Mouse (Mus musculus) cerebellum, adult 9-10 months (tissue): ENCODE measurements around the gene Ell.
A peak's percentile ranks its signal among the peaks of the same experiment; 100 is the strongest.
"Not testable (repeated sequence)": the region's sequence is repeated elsewhere in the genome, so short reads cannot be mapped to it uniquely, and the experiment has no call there.

Experiments
- DNase-seq: peaks from one replicate; pipeline ENCODE4 v3.0.0; 2022

Ell gene

DNA sequence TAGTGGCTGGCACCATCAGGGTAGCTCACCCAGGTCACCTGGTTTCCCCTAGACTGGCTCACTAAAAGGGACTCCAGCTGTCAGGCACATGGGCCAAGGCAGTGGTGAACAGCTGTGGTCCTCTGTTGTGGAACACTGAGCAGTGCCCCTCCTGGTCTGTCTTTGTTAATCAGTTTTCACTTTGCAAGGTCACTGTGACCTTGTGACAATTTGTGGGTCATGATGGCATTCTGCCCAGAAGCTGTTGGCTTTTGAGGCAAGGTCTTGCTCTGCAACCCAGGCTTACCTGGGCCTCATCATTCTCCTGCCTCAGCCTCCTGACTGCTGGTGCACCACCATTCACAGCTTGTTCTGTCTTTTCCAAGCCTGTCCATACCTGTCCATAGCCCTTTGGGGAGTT is 31.1 kb downstream of the Ell start:
- no peak for DNase-seq

DNA sequence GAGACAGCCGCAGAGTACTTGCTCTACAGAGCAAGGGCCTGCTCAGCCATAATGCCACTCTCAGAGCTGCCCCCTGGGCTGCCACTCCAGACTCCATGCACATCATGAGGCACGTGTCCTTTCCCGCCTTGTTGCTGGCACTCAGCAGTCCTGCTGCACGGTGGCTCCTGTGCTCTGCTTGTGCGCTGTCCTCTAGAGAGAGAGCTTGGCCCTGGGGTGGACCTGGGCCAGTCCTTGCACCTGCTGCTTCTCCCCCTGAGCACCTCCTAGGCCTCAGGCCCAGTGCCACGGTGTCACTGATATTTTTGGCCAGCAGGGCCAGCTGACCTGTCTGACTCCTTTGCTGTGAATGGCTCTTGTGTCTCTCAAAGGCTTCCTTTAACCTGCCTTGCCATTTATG is 31.7 kb downstream of the Ell start:
- DNase-seq = peak; percentile 74

DNA sequence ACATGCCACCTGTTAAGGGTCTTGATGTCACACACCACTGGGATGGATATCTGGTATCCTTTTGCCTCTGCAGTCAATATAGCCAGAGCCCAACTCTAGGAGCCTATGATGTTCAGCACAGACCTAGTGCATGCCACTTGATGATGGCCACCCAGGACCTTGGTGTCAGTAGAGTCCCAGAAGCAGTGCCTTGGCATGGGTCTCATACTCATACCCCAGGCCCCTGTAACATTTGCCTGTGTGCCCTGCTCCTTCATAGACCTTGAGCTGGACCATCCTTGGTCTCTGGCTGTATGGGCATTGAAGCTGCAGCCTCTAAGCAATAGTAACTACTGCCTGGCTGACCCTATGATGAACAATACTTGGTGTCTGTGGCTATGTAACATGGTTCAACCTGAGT is 35.0 kb downstream of the Ell start:
- no peak for DNase-seq

DNA sequence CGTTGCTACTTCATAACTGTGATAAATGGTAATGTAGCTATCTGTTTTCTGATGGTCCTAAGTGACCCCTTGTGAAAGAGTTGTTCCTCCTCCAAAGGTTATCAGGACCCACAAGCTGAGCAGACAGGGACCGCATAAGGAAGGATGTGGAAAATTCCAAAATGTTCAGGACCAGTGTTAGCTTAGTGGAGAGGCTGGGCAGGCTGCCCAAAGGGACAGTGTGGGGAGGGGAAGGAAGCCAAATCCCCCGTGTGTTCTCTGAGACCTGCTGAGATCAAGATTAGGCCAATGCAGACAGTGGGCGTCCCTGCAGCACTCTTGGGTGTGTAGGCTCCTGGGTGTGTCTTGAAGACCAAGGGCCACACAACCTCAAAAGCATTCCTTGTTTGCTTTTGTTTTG is 35.7 kb downstream of the Ell start:
- DNase-seq = peak; percentile 83

DNA sequence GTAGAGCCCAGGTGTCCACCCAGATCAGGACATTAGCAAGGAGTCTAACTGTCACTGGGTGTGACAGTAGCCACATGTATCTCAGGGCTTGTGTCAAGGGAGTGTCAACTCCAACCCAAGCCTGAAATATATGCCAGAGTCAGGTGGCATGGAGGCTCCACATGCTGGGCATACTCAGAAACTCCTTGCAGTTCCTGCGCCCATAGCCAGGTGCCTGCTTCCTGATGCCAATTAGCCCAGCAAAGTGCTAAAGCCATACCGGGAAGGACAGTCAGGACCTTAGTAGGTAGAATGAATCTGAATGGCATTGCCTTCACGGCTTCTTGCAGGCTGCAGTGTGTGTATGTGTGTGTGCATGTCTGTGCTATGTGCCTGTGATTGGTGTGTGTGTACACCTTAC is 38.0 kb downstream of the Ell start:
- no peak for DNase-seq

DNA sequence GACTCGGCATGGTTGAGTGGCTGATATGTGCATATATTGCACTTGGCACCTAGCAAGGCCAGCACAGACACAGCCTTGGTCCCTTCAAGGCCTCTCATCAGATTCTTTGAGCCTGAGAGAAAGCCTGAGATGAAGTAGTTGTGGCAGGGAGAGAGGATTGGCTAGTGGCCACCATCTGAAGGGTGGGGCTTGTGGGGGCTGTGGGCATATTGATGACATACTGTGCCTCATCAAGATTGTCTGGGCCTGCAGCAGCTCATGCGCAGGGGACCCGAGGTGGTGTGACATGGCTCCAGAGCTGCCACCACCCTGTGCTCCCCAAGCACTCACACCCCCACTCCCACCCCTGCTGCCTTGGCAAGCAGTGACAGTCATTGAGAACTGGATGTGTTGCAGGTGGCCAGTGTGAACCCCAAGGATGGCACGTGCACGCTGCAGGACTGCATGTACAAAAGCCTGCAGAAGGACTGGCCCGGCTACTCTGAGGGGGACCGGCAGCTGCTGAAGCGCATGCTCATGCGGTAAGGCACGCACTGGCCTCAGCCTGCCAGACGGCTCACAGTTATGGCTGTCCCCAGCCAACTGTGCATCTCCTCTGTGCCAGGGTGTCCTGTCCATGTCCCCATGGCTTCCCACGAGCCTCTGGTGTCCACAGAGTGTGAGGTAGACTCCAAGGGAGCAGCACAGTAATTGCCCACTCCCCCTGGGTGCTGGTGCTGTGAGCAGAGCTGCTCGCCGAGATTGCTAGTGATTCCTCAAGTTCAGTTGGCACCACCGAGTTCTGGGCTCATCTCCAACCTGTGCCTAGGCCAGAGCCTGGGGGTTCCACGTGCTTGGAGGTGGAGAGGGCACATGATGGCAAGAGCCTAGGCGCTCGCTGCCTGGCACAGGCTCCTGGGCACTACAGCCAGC is 44.5 kb downstream of the Ell start:
- peak; percentile 87 for DNase-seq

DNA sequence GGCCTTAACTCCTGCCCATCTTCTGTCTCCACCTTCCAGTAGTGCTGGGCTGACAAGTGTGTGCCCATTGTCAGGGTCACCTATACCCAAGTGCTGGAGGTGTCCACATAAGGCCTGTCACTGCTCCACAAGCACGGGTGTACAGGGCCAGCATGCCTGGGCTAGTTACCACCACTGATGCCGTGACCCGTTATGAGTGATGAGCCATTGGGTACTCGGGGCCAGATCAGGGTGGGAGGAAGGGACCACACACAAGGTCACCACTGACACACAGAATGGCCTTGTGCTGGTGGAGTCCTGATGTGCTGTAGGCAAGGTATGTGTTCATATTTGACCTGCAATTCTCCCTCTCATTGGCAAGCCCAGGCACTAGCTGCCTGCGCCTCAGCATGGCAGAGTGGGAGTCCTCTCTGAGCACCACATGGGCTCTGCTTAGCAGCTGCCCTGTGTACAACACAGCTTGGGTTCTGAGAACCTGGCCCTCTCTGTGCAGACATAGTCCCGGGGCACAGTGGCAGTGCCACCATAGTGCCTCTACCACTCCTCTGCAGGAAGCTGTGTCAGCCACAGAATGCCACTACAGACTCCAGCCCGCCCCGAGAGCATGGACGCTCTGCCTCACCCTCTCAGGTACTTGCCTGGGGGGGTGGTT is 45.5 kb downstream of the Ell start:
- DNase-seq = no peak

DNA sequence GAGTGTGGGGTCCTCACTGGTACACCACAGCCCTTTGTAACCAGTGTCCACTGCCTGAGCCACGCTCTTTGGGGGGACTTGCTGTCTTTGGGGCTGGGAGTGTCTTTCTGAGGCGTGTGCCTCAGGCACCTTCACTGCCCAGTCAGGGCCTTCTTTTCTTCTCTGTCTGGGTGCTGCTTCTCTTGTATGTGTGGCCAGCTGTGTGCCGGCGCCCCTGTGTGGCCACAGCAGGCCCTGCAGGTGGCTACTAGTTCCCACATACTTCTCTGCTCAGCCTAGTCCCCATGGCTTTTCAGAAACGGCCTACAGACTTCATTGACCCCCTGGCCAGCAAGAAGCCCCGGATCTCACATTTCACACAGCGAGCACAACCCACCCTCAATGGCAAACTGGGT is 46.0 kb downstream of the Ell start:
- DNase-seq = peak; percentile 77

DNA sequence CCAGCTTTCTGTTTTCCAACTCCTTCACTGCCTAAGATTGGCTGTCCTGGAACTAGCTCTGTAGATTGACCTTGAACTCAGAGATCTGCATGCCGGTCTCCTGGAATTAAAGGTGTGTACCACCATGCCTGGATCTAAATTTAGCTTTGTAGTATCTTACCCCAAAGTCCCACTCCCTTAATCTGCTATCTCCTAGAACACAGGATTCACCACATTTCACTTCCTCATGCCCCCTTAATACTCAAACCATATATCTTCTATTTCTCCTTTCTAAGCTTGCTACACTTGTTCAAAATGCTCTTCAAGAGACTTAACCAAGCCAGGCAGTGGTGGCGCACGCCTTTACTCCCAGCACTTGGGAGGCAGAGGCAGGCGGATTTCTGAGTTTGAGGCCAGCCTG is 48.7 kb downstream of the Ell start:
- not testable (repeated sequence) for DNase-seq

DNA sequence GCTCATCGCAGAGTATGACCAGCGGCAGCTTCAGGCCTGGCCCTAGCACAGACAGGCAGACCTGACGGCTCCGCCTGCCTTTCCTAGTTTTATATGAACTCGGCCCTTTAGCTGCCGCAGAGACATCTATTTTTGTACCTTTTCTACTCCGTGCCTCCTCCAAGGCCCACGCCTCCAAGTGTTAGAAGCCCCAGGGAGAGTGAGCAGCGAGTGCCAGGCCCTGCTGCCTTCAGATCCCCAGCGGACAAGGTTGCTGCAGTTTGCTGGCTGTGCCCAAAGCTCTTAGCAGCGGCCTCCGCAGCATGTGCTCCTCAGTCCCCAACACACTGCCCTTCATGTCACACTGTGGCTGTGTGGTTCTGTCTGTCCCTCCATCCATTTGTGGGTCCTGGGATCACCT is 52.3 kb downstream of the Ell start:
- DNase-seq = no peak

DNA sequence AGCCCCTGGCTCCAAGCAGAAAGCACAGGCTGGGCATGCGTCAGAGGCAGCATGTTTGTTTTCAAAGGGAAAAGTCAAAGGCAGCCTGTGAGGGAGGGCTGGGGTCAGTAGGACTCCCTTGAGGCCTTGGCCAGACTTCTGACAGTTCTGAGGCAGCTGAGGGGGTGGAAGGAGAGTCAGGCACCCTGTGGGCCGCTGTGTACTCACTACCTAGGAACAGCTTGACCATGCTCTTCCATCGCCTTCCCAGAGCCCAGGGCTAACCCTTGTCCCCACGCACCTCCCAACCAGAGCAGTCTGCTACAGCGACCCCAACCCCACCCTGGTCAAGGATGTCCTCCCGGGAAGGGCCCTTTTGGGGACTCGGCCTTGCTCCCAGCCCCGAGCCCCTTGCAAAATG is 53.9 kb downstream of the Ell start:
- DNase-seq = no peak

DNA sequence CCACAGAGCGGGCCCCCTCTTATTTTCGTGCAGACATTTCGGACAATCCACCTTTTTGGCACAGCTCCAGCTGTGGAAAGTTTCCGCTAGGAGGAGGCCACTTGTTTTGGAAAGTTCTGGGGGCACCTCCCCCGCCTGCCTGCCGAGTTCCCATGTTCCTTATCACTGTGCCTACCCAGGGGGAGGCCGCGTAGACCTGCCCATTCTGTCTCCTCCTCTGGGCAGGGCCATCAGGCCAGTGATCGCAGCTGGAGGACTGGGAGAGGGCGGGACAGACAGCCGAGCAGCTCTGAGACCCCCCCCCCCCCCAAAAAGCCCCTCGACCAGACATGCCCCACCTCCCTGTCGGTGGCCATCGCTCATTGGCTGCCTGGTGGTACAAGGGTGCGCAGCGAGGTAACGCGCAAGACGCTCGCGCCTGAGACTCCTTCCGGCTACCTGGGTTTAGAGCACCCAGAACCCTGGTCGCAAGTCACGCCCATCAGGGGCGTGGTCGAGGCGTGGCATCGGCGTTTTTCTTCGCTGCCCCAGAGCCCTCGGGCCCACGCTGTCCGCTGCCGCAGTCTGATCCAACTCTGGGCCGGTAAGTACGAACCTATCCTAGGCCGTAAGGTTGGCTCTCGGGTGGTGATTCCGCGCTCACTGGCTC is 54.8 kb downstream of the Ell start, which contains the start of gene Isyna1:
Gene Isyna1, plus strand, starts transcription at position 413 of the 649 bp plus-strand sequence.
- DNase-seq = peak; percentile 72

DNA sequence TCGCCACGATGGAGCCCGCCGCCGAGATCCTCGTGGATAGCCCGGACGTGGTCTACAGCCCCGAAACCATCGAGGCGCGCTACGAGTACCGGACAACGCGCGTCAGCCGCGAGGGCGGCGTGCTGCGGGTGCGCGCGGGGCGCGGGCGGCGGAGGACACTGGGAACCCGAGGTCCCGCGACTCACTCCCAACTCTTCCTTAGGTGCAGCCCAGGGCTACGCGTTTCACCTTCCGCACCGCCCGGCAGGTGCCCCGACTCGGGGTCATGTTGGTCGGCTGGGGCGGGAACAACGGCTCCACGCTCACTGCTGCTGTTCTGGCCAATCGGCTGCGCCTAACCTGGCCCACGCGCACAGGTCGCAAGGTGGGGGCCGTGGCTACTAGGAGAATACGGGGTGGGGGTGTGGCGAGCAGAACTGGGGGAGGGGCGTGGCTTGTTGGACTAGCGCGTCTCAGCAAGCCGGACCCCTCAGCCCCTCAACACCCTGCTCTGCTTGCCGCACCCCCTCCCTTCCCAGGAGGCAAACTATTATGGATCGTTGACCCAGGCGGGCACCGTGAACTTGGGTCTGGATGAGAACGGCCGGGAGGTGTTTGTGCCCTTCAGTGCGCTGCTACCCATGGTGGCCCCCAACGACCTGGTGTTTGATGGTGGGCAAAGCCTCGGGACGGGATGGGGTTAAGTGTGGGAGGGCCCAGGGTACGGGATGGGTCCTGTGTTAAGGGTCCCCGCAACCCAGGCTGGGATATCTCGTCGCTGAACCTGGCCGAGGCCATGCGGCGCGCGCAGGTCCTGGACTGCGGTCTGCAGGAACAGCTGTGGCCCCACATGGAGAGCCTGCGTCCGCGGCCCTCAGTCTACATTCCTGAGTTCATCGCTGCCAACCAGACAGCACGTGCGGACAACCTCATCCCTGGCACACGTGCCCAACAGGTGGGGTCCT is 55.6 kb downstream of the Ell start:
- no peak for DNase-seq

DNA sequence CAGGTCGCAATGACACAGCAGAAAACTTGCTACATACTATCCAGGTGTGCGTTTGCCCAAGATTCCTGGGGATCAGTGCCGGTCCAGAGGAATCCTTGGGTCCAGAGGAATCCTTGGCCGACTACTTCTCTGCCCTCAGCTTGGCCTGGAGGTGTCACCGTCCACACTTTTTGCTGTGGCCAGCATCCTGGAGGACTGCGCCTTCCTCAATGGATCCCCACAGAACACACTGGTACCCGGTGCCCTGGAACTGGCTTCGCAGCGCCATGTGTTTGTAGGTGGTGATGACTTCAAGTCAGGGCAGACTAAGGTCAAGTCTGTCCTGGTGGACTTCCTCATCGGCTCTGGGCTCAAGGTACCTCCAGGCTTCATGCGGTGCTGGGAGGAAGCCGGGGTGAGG is 56.6 kb downstream of the Ell start:
- no peak for DNase-seq

DNA sequence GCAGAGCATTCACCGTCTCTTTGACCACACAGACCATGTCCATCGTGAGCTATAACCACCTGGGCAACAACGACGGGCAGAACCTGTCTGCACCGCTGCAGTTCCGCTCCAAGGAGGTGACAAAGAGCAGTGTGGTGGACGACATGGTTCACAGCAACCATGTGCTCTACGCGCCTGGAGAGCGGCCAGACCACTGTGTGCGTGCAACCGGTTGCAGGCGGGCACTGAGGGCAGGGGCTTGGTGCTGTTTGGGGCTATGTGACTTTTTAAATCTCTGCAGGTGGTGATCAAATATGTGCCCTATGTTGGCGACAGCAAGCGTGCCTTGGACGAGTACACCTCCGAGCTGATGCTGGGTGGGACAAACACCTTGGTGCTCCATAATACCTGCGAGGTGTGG is 57.0 kb downstream of the Ell start:
- no peak for DNase-seq

DNA sequence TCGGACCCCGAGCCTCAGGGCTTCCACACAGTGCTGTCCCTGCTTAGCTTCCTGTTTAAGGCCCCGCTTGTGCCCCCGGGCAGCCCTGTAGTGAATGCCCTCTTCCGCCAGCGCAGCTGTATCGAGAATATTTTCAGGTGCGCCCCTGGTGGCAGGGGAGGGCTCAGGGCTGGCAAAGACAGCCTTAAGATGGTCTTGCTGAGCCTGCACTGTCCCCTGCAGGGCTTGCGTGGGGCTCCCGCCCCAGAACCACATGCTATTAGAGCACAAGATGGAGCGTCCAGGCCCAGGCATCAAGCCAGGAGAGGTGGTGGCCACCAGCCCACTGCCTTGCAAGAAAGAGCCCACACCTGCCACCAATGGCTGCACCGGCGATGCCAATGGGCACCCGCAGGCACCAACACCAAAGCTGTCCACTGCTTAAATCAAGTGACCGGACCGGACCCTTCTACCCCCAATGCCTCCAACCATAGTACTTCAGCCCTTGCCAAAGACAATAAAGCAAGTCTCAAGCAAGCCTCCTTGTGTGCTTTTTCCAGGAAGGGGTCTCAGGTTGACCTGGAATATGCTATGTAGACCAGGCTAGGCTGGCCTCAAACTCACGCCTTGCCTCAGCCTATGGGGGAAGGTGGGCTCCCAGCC is 57.6 kb downstream of the Ell start:
- peak; percentile 72 for DNase-seq

DNA sequence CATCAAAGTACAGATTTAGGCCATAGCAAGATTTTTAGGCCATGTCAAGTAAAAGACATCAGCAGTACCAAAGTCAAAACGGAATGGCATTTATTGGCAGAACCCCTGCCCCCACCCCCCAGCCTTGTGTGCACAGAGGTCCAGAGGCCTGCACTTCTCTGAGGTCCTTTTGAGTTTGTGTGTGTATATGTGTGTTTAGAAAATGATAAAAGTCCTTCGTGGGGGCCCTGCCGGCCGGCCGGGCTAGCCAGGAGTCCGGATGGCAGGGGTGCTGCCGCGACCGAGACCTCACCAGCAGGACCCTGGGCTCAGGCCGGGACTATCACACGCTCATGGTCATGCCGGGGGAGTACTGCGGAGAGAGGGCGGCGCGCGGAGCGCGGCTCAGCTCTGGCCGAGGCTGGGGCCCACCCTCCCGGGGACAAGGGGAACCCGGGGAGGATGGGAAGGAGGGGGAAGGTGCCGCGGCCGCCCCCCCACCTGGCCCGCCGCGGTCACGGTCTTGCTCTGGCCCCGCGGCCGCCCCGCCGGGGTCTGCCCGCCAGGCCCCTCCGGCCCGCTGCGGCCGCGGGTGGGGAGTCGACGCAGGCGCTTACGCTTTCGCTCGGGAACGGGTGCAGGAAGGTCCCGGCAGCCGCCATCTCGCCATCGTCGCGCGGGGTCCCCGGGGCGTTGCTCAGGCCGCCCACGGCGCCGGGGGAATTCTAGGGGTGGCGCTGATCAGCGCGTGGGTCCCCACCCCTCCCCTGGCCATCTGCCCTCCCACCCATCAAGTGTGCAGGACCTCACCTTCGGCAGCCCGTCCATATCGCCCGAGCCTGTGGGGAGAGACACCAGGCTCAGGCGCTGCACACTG is 58.4 kb downstream of the Ell start:
- no peak for DNase-seq

DNA sequence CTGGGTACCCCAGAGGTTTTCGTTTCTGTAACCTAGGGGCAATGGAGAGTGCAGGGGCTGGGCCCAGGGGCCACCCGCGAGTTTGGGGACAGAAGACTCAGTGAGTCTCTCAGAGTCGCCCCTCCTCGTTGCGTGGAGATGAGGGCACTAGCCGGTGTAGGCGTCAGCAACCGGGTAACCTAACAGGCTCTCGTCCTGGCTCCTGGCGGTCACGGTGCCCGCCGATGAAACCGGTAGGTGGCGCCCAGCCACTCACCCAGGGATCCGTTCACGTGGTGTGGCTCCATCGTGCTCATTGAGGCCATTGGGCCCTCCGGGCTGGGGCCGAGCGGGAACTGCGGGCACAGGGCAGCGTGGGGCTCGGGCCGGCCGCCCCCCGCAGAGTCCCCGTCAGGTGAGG is 59.0 kb downstream of the Ell start:
- DNase-seq = peak; percentile 92

DNA sequence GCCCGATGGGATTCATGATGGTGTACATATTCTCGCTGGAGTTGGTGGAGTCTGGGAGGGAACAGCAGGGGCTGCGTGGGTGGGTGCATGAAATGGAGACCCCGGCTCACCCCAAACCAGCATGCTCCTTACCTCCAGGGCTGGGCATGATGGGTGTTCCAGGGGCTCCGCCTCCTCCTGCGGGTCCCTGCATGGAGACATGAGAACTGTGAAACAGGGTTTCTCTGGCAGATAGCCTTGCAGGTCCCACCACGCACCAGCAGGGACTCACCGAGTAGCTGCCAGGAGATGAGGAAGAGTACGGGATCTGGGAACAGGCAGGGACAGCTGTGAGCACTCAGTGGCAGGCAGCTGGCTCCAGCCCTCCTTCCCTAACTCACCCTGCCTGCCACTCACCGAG is 59.5 kb downstream of the Ell start:
- no peak for DNase-seq

DNA sequence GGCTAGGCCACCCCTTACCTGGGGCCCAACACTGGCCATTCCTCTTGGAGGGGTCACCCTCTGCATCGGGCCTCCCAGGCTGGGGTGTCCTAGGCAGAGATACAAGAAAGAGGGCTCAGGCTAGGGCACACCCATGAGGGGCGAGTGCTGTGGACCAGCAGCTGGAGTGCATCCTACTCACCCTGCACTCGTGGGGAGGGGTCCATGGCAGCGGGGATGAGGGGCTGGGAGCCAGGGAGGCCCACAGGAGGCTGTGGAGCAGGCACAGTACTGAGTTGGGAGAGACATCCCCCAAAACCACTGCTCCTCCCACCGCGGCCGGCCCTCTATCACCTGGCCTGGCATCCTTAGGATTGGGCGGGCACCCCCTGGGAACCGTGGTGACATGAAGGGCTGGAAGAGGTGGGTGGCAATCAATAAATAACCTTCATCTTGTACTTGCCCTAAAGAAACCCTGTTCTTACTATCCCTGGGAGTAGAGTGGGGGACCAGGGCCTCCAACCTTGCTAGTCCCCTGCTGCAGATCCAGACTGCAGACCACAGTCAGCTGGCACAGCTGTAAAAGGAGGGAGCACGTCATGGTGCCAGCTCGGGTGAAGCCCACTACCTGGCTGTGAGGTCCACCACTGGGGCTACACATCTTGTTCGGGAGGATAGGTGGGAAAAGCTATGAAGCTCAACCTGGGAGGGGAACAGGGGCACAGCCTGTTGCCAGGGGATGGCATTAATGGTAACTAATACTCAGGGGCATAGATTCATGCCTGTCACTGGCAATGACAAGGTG is 60.4 kb downstream of the Ell start:
- peak; percentile 55 for DNase-seq
